Mouse (Mus musculus): Measurements from ENCODE around the gene Rack1. TPM values are rescaled to one million over a fixed set of nuclear protein-coding genes. Genes with fewer than 3 reads are reported as not detected.

Gene Rack1
- total and polyA plus RNA-seq, 3 experiments = 3,744 to 6,330 (median 5,265) TPM

DNA sequence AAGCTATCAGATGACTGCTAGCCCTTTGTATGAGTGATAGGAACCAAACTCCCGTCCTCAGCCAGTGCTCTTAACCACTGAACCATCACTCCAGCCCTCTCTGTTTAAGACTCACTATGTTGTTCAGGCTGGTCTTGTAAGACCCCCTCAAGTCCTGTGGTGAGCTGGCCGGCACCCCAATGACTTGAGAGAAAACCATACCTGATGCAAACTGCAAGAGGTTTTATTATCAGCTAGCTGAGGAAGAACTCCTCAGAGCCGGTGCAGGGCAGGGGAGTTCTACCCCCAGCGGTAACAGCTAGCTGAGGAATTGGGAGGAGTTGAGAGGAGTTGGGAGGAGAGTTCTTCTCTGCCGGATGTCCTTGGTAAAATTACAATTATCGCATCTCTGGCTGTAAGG lies 27.8 kb downstream of the Rack1 start:
- Histone ChIP-seq H3K4me1 (ENCODE audit: control insufficient read depth in 1 of 2, insufficient read depth in 2 of 2) (peaks cover 12 to 20% of the 10 kb centered on the region in 2 experiments), H3K36me3 (replicated peaks in 1 of 2; ENCODE audit: control insufficient read depth in 1 of 2, insufficient read depth in 1 of 2, low read length in 1 of 2) (no peaks in the 10 kb centered on the region)

DNA sequence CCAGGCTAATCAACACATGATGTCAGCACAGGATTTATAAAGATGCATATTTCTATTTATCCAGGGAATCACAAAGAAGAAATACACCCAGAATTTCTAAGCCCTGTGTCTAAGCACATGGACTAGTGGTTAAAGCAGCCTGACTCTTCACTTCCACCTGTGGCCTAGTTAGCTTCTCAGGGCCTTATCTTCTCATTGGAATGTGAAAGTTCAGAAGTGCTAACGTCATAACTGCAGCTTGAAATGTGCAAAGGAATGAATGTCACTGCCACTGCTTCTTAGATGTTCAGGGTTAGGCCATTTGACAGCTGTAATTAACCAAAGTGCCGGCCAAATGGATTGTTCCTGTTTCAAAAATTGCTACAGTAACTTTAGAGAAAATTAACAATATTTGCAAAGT lies 30.1 kb downstream of the Rack1 start:
- no peaks in the 10 kb centered on the region for H3K36me3 ChIP-seq (replicated peaks in 1 of 2; ENCODE audit: control insufficient read depth in 1 of 2, insufficient read depth in 1 of 2, low read length in 1 of 2)

More for the DNA sequence above, 27.8 kb downstream of the Rack1 start:
- Histone ChIP-seq H3K9ac (ENCODE audit: insufficient read depth, low read depth) (no peak overlapping the region), H3K4me3 (replicated peaks in 1 of 3; ENCODE audit: low read depth in 2 of 3, low read length in 2 of 3, poor library complexity in 1 of 3) (no peak overlapping the region), H3K79me2 (replicated peaks; ENCODE audit: control insufficient read depth, extremely low read depth, insufficient read depth, poor library complexity, severe bottlenecking) (no peaks in the 10 kb centered on the region), H3K9me3 (replicated peaks; ENCODE audit: low read length) (peaks cover 12% of the 10 kb centered on the region), H3K4me2 (ENCODE audit: insufficient read depth, low read depth, poor library complexity, severe bottlenecking) (no peak overlapping the region), H3K27me3 (replicated peaks) (peaks cover 11% of the 10 kb centered on the region), H3K27ac (ENCODE audit: insufficient read depth, low read depth) (no peak overlapping the region)
- dilution Hi-C loops (cut with MboI; ENCODE audit: extremely low pct_ligation_motif_present, extremely low pct_unique_long_range_greater_than_20kb, low sequenced_read_pairs) (no loop called here), in situ Hi-C loops (cut with MboI; ENCODE audit: low pct_ligation_motif_present, low pct_unique_long_range_greater_than_20kb, low sequenced_read_pairs) (no loop called here)
- no peak for DNase-seq (ENCODE audit: extremely low read depth)
- TF ChIP-seq GABPA (IDR thresholded peaks at IDR 0.05; ENCODE audit: insufficient replicate concordance, low read depth, low read length) (no peak), POLR2AphosphoS2 (IDR thresholded peaks at IDR 0.05; ENCODE audit: low read depth, low read length) (no peak), SIN3A (IDR thresholded peaks at IDR 0.05; ENCODE audit: low read length) (no peak), KAT2A (IDR thresholded peaks at IDR 0.05; ENCODE audit: insufficient replicate concordance, low read length) (no peak), IRF4 (IDR thresholded peaks at IDR 0.05; ENCODE audit: low read depth, low read length) (no peak), TCF12 (IDR thresholded peaks at IDR 0.05; ENCODE audit: low read depth, low read length) (no peak), NELFE (IDR thresholded peaks at IDR 0.05; ENCODE audit: low read depth, low read length) (no peak)

More for the DNA sequence above, 30.1 kb downstream of the Rack1 start:
- dilution Hi-C loops (cut with MboI; ENCODE audit: extremely low pct_ligation_motif_present, extremely low pct_unique_long_range_greater_than_20kb, low sequenced_read_pairs) = no loop called here
- Histone ChIP-seq H3K9me3 (replicated peaks; ENCODE audit: low read length) (peaks cover 12% of the 10 kb centered on the region), H3K27ac (ENCODE audit: insufficient read depth, low read depth) (no peak overlapping the region), H3K9ac (ENCODE audit: insufficient read depth, low read depth) (no peak overlapping the region), H3K4me3 (replicated peaks in 1 of 3; ENCODE audit: low read depth in 2 of 3, low read length in 2 of 3, poor library complexity in 1 of 3) (no peak overlapping the region), H3K79me2 (replicated peaks; ENCODE audit: control insufficient read depth, extremely low read depth, insufficient read depth, poor library complexity, severe bottlenecking) (no peaks in the 10 kb centered on the region), H3K4me2 (ENCODE audit: insufficient read depth, low read depth, poor library complexity, severe bottlenecking) (no peak overlapping the region), H3K4me1 (ENCODE audit: control insufficient read depth in 1 of 2, insufficient read depth in 2 of 2) (peaks cover 7 to 14% of the 10 kb centered on the region in 2 experiments; a peak in 3 of 4 replicates), H3K27me3 (replicated peaks) (peaks cover 2% of the 10 kb centered on the region)
- DNase-seq (ENCODE audit: extremely low read depth) = no peak
- TF ChIP-seq MXI1 (IDR thresholded peaks at IDR 0.05; ENCODE audit: low read depth, low read length) (no peak), MEF2A (IDR thresholded peaks at IDR 0.05; ENCODE audit: borderline replicate concordance, low read depth, low read length) (no peak), ETS1 (conservative IDR thresholded peaks at IDR 0.05; ENCODE audit: low read depth, low read length) (no peak), MAX (IDR thresholded peaks at IDR 0.05; ENCODE audit: low read length) (no peak), MAZ (IDR thresholded peaks at IDR 0.05; ENCODE audit: low read depth, low read length) (no peak), E2F4 (IDR thresholded peaks at IDR 0.05; ENCODE audit: insufficient replicate concordance, low read depth, low read length) (no peak), ZC3H11A (IDR thresholded peaks at IDR 0.05; ENCODE audit: low read depth, low read length) (no peak), POLR2AphosphoS2 (IDR thresholded peaks at IDR 0.05; ENCODE audit: low read depth, low read length) (no peak), BHLHE40 (IDR thresholded peaks at IDR 0.05; ENCODE audit: low read depth, low read length) (no peak), RCOR1 (conservative IDR thresholded peaks at IDR 0.05; ENCODE audit: low read depth, low read length) (no peak), PAX5 (IDR thresholded peaks at IDR 0.05; ENCODE audit: low read length) (no peak), HCFC1 (IDR thresholded peaks at IDR 0.05; ENCODE audit: low read depth, low read length) (no peak), ELF1 (IDR thresholded peaks at IDR 0.05; ENCODE audit: low read depth, low read length) (no peak), ZMIZ1 (IDR thresholded peaks at IDR 0.05; ENCODE audit: low read depth, low read length) (no peak), GABPA (IDR thresholded peaks at IDR 0.05; ENCODE audit: insufficient replicate concordance, low read depth, low read length) (no peak), EP300 (IDR thresholded peaks at IDR 0.05; ENCODE audit: low read length) (no peak), UBTF (IDR thresholded peaks at IDR 0.05; ENCODE audit: low read depth, low read length) (no peak), TCF12 (IDR thresholded peaks at IDR 0.05; ENCODE audit: low read depth, low read length) (no peak), MYC (IDR thresholded peaks at IDR 0.05; ENCODE audit: low read depth, low read length) (no peak), CHD2 (IDR thresholded peaks at IDR 0.05; ENCODE audit: low read length) (no peak)
- in situ Hi-C loops (cut with MboI; ENCODE audit: low pct_ligation_motif_present, low pct_unique_long_range_greater_than_20kb, low sequenced_read_pairs) = no loop called here
